Mouse (Mus musculus) left cerebral cortex, adult 18-20 months (tissue): ENCODE measurements around the gene Prg4. TPM values are rescaled to one million over a fixed set of nuclear protein-coding genes. Genes with fewer than 3 reads are reported as not detected.

Experiments used
- DNase-seq, 2 experiments: peaks; one replicate each; pipeline ENCODE4 v3.0.0; 2021 to 2022; ENCODE audit warnings: low spot score in 2 of 2, mixed read lengths in 1 of 2
- total RNA-seq, 2 experiments: library from RNA; stranded (reverse); gene quantifications; 2 replicates each; pipeline ENCODE4 v1.2.3; 2021

Prg4 gene
- total RNA-seq, 2 experiments from 2014 or later: 10.0 to 12.5 TPM

DNA sequence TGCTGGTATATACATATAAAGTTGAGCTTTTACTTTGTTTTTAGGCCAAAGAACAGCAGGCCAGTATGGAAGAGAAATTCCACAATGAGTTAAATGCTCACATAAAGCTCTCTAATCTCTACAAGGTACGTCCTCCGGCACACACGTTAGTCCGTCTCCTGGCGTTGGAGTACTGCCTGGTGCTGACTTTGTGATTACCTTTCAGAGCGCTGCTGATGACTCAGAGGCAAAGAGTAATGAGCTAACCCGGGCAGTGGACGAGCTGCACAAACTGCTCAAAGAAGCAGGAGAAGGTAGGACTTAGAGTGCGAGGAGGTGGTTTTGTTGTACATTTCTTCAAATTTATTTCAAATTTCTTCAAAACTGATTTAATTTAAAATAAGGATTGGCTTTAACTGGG, 58.7 kb downstream of the Prg4 start:
- DNase-seq: no peak

DNA sequence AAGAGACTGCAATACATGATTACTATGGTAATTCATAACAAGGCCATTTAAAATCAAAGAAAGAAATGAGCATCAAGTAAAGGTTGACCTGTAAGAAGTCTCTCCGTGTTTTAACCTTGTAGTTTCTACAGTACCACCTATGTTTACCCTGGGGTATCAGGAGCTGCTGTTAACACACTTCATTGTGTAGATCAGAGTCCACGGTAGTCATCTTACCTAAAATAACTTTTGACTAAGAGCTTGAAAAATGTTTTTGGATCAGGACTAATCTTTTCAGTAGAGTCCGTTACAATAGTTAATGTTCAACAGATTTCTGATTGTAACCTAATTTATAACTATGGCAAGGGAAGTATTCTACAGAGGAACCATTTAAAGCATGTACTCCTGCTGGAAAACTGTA, 61.4 kb downstream of the Prg4 start:
- DNase-seq: no peak

DNA sequence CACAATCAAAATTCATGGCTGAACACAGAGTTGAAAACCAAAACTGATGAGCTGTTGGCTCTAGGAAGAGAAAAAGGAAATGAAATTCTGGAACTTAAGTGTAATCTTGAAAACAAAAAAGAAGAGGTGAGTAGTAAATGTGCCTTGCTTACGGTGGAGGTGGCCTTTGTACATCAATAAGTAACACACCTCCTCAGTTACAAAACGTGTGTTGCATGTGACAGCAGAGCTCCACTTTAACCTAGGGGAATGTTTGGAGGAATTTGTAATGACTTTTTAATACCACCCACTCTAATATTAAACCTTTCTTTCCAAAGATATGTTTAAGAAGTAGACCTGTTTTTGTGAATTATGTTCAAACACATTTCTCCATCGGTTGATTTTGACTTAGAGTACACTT, 62.1 kb downstream of the Prg4 start:
- DNase-seq: no peak

Other genes with a start within 250 kb of the Prg4 start
- not detected for gene Pdc, start 146.7 kb downstream of the Prg4 start, total RNA-seq
- gene Tpr, start 73.3 kb downstream of the Prg4 start, total RNA-seq: 100 to 1,000 TPM in 1 of 2 experiments, 10 to 100 TPM in 1; 99.3 to 105 TPM
- gene Odr4, start 73.1 kb downstream of the Prg4 start, total RNA-seq: 10 to 100 TPM; 43.0 to 43.3 TPM